Mouse (Mus musculus): ENCODE data around the gene Akr1a1. TPM values are rescaled to one million over a fixed set of nuclear protein-coding genes. Genes with fewer than 3 reads are reported as not detected.

The Akr1a1 gene
- polyA plus RNA-seq, 2 experiments from 2014 or later, result 296 to 324 TPM

DNA sequence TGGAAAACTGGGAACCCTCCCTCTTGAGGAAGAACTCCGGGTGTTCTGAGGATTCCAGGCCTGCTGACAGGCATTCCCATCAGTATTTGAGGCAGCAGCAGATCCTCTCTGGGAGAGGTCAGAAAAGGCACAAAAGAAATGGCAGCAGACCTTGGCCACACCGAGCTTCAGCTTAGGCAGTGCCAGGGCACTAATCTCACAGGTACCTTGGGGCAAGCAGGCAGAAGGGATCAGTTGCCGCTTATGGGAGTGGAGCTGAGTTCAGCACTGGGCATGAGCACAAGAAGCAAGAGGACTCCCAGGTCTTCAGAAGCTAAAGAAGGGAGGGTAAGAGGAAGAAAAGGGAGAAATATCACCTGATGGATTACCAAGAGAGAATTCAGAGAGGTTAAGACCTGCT lies 6.5 kb upstream of the Akr1a1 start:
- ATAC-seq, result no peak

DNA sequence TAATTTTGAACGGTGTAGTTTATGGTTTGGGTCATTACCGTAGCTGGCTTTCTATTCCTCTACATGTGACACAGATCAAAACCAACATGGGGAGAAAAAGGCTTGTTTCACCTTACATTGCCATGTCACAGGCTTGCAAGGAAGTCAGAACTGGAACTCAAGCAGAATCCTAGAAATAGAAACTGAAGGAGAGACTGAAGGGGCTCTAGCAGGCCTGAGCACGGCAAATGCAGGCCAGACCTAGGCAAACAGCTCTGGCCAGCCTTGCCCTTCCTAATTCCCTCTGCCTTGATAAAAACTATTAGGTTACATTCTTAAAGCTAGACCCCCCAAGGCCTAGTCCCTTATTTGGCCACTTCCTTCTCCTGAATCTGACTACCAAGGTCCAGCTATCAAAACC lies 4.2 kb upstream of the Akr1a1 start:
- ATAC-seq, result no peak

DNA sequence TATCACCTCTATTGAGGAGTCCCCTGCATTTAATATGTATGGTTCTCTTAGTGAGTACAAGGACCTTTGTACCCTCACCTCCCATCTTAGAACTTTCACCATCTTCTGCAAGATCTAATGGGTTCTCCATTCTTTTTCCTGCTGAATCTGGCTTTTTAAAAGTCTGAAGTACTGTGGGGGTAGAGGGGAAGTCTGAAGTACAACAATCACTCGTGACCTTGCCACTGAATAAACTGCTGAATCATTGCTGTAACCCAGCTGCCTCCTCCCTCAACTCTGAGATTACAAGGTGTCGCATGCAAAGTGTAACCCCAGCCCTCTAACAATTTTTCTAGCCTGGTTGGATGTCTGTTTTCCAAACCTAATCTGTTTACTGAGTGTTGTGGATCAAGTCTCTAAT lies 3.6 kb upstream of the Akr1a1 start:
- ATAC-seq, result no peak

DNA sequence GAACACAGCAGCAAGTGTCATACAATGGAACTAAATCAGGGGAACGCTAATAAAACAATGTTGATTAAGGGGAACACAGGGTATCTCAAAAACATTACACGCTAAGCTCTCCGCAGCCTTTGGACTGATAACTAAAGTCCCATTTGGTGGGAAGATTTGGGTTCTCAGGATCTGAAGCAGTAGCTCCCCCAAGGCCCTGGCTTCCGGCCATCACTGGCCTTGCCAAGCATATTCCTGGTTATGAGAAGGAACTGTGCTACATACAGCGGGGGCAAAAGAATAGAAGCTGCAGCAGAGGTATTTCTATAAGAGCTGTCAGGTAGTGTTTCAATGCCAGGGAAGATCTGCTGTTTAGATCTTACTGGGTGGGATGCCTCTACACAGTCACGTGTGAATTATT lies 1.7 kb upstream of the Akr1a1 start:
- ATAC-seq, result no peak

DNA sequence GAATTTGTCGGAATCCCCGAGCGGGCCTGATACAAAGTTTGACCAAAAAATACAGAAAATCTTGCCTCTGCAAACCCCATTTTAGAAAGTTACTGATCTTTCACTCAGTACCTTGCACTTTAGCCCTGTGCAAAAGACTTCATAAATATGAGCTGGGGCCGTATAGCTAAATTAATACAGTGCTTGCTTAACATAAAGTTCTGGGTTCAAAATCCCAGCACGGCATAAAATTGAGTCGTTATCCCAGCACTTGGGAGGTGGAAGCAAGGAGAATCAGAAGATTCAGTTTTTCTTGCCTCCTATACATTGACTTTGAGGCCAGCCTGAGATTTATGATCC lies 286 bp upstream of the Akr1a1 start:
- ATAC-seq, result peak; percentile 44

DNA sequence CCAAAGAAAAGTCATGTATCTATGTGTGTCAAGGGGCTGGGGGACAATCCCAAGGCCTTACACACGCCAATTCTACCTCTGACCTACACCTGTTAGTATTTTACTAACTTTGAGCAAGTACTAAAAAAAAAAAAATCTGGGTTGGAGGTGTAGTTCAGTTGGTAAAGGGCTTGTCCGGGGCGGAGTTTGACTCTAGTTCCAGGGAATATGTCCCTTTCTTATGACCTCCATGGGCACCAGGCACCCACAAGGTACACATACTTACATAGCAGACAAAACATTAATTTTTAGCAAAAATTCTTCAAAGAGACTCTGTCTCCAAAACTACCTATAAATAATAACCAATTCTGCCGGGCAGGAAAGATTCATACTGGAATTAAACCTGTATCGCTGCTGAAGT lies 1.1 kb downstream of the Akr1a1 start:
- ATAC-seq, result no peak

DNA sequence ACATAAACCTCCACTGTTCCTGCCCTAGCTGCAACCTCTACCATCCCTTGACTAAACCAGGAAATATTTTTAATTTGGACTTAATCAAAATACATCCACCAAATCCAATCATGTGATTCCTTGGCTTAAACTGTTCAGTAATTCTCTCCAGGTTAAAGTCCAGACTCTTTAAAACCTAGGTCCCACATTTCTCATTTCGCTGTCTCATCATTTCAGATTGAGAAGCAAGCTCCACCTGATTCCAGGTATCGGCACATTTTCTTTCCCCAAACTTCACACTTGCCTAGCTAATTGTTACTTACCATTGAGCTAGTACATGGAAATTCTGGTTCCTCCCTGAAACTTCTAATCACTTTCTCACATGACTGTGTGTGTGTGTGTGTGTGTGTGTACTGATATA lies 2.1 kb downstream of the Akr1a1 start:
- ATAC-seq, result no peak

DNA sequence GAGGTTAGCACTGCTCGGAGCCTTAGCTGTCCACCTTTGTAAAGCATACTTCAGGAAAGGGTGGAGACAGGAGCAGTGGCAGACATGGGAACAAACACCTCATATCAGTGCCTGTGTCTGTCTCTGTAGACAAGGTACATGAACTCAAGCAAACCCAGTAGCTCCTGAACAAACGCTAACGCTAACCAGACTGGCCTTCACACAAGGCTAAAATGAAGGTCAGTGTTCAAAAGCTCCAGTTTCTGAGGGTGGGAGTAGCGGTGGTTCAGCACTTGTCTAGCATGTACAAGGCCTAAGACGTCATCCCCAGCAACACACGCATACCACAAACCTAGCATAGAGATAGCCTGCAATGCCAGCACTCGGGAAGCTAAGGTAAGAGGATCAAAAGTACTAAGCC lies 5.9 kb downstream of the Akr1a1 start:
- no peak for ATAC-seq

DNA sequence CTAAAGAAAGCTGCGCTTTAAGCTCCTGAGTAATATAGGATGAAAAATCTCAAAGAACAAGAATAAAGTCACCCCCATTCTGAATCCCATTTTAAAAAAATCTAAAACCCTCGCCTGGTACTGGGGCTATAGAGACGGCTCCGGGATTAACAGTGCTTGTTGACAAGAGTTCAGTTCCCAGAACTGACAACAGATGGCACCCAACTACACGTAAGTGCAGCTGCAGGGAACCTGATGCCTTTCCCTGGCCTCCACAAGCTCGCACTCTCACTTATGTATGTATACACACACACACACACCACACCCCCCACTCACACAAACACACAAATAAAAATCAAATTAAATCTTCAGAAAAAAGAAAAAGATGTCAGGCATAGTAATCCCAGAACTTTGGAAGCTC lies 7.2 kb downstream of the Akr1a1 start:
- peak; percentile 56 for ATAC-seq

DNA sequence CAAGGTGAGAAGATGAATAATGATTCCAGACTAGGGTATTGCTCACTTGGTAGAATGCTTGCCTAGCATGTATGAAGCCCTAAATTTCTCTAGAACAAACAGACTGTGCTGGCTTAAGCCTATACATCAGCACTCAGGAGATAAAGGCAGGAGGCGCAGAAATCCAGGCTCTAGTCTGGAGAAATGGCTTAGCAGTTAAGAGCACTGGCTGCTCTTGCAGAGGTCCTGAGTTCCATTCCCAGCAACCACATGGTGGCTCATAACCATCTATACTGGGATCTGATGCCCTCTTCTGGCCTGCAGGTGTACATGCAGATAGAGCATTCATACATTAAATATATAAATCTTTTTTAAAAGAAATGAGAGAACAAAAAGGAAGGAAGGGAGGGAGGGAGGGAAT lies 9.4 kb downstream of the Akr1a1 start:
- no peak for ATAC-seq

DNA sequence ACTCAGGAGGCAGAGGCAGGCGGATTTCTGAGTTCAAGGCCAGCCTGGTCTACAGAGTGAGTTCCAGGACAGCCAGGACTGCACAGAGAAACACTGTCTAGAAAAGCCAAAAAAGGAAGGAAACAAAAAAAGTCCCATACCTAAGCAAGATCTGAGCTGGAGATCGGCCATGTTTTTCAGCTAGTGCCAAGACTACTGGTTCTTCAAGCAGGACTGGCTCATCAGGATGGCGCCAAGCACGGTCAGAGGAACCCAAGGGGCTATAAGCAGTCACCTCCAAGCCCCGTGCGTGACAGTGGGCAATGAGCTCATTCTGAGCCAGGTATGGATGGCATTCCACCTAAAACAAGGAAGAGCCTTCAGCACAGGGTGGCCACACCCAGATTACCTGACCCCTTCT lies 12.7 kb downstream of the Akr1a1 start:
- ATAC-seq, result no peak

DNA sequence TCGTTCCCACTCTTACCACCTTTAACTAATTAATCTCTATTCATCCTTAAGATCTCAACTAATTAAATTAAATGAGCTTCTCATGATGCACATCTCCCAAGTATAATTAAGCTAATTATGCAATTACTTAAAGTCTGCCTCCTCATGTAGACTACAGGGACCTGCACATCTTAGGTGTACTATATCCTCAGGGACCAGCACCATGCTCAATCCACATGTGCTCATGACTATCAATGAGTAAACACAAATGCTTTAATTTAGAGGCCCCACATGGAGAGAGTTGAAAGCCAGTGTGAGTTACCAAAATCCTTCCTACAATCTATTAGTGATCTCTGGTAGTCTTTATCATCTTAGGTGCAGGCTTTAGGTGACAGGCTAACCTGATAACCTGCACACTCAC lies 16.3 kb downstream of the Akr1a1 start:
- no peak for ATAC-seq

DNA sequence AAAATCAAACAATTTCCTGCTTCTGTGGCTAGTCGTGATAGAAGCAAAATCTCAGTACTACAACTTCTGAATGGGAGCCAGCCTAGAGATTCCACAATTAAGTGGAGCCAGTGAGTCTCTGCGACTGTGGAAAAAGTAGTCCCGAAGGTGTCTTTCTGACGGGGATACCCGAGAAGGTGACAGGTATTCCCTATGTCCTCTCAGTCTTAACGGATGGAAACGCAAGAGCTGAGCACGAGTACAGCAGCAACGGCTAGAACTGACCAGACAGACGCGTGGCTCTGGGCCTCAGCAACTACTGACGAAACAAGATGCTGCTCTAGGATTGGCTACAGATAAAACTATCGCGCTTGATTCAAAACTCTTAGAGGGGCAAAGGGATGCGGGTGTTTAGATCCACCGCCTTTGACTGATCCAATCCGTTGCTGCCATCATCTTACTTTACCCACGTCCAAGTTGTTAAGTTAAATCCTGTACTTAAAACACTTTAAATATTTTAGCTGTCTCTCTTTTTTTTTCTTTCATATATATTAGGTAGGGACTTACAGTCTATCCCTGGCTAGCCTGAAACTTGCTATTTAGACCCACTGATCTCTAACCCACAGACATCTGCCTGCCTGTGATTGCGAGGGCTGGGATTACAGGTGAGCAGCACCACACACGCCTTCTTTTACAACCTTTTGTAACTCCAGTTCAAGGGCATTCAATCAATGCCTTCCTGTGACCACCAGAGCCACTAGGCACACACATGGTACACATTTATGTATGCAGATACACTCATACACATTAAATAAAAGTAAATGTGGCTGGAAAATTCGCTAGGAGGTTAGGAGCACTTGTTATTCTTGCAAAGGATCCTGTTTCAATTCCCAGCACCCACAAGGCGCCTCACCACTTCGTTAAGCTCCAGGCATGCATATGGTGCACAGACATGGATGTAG lies 23.5 kb downstream of the Akr1a1 start, which contains the start of gene Nasp:
Nasp (minus strand) TSS at position 220 of the 941 bp plus-strand sequence.
- ATAC-seq, result peak; percentile 82

DNA sequence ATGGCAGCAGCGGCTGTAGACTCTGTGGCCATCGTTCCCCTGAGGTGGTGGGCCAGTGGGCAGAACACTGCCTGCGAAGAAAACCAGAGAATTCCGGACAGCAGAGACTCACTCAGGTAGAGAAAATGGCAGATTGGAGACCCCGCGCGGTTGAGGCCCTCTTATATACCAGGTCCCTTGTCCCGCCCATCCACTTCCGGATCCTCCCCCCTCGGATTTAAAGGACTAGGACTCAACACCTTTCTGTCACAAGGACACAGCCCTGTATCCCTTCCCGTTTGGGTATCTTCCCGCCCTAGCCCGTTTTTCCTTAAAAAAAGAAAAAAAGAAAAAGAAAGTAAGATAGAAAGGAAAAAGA lies 24.1 kb downstream of the Akr1a1 start:
- ATAC-seq, result peak; percentile 78

DNA sequence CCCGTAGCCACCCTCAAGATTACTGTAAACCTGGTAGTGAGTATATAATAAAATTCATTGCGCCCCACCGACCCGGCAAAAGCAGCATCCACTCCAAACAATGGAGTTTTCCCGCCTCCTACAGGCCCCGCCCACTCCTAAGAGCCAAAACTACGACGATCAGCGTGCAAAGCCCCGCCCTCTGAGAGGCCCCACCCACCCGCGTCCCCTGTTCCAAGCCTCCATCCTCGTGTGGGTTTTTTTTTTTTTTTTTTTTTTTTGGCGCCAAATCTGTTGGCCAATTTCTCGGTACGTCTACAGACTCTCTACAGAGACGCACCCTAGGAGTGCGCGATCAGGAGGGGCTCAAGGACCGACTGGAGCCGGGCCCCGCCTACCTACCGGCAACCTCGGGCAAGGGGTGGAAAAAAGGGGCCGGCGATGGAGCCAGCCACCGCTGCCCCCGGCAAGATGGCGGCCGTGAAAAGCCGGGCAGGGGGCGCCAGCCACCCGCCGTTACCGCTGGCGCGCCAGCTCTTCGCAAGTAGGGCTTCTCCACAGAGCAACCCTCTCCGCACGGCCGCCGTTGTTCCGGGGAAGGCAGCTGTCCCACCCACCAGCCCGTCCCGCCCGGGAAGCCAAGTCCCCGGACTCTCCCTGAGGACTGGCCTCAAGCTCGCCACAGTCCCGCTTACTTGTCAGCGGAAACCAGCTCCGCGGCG lies 24.7 kb downstream of the Akr1a1 start:
- peak; percentile 61 for ATAC-seq

DNA sequence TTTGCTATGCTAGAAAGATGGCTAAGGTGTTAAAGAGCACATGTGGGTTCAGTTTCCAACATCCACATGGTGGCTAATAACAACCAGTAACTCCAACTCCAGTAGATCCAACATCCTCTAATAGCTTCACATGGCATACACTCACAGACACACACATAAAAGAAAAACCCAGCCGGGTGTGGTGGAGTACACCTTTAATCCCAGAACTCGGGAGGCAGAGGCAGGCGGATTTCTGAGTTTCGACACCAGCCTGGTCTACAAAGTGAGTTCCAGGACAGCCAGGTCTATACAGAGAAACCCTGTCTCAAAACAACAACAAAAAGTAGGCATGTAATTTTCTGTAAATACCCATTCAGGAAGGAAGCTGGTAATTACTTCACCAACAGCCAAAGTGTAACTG lies 26.6 kb downstream of the Akr1a1 start:
- no peak for ATAC-seq

DNA sequence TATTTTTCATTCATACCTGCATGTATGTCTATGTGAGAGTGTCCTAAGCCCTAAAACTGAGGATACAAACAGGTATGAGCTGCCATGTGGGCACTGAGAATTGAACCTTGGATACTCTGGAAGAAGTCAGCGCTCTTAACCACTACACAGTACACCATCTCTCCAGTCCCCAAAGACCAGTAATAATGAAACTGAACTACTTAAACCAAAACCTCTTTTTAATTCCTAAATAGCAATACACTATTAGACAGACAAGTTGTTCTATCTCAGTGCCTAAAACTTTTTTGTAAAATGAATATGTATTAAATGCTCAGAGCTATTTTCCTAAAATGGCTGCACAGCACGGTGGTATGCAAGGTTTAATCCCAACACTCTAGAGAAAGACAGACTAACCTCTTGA lies 36.2 kb downstream of the Akr1a1 start:
- ATAC-seq, result no peak

DNA sequence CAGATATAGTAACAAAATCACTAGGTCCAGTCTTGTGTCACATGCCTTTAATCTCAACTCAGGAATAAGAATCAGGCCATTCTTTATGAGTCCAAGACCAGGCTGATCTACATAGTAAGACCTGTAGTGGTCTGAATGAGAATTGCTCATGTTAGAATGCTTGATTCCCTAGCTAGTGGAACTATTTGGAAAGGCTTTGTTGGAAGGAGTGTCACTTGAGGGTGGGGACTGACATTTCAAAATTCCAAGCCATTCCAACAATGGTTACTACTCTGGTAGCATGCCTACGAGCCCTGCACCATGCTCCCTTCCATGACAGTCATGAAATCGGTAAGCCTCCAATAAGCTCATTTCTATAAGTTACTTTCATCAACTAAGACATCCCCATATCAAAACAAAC lies 38.9 kb downstream of the Akr1a1 start:
- no peak for ATAC-seq

DNA sequence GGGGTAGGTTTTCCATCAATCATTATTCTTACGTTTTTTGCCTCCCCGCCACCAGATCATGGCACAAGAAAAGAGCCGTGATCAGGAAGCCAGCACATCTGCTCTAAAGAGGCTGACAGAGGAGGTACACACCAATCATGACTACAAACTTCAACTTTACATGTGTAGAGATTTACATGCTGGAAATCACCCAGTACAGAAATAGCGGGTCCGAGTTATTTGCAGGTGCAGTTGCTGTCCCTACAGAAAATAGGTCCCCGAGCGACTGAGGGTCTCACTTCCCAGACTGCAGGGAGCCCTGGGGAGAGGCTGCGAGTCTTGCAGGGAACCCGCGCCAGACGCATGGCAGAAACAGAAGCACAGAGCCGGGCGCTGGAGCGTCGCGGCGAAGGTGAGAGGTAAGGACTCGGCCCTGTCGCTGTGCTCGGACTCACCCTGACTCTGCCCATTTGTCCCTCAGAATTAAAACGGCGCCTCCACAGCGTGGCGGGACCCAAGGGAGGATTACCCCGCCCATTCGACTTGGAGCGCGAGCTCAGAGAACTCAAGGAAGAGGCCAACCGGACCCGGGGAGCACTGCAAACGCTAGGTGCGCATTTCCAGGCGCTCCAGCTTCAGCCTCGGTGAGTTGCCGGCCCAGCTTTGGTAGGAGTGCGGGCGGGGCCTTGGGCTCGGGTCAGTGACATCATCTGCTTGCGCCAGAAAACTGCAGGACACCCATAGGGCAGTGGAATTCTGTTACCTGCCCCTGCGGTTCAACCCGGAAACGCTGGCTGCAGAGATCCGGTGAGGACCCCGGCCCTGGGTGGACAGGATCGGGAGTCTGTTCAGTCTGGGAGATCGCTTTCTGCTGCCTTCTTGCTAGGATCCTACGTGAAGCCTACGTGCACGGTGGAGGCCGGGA lies 54.2 kb downstream of the Akr1a1 start:
- peak; percentile 89 for ATAC-seq

DNA sequence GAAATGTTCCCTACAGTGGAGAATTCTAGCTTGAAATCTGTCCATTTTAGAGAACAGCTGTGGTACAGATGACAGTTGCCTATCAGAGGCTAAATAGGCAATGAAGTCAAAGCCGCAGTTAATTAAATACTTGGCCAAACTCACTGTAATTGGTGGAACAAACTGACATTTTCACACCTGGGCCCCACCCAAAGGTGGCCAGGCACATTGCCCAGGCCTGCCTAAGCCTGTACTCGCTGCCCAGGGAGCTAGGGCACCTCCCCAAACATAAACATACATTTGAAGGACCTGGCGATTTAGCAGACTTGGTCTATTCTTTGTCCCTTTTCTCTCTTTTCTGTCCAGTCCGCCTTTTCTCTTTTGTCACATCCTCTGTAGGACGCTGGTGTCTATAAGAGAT lies 55.1 kb downstream of the Akr1a1 start, which contains the start of gene Ccdc17:
Ccdc17 (plus strand) TSS at position 276 of the 400 bp plus-strand sequence.
- no peak for ATAC-seq

DNA sequence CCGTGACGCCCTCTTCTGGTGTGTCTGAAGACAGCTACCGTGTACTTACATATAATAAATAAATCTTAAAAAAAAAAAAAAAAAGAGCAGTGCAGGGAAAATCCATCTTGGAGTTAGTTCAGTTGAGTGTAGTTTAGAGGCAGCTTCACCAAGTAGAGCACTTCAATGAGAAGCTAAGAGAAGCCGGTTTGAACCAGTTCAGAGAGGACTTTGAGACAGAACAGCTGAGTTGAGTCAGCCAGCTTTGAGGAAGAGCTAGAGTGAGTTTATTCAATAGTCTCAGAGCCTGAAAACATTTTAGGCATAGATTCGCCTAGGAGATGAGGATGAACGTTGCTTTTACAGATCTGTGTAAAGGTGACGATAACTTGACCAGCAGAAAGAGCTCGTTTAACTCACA lies 55.7 kb downstream of the Akr1a1 start:
- ATAC-seq, result no peak

Data from CD4-positive, CD25-positive, alpha-beta regulatory T cell, adult 4 months (primary cell).